Mouse (Mus musculus): ENCODE results near the gene Rtn4rl1. TPM values are rescaled to one million over a fixed set of nuclear protein-coding genes. Genes with fewer than 3 reads are reported as not detected.

The Rtn4rl1 gene
- total and polyA plus RNA-seq, 3 experiments, result 7.5 to 9.4 (median 8.4) TPM

- no peaks in the 10 kb centered on the region for H3K36me3 ChIP-seq (ENCODE audit: control insufficient read depth, insufficient read depth, low read length)
- peak within 1 kb of the TSS; percentile 89 for H3K4me3 ChIP-seq
- peaks cover 1% of the 10 kb centered on the region; the same call in 1 of the 2 replicates for H3K27me3 ChIP-seq (ENCODE audit: control insufficient read depth, insufficient read depth, low read length)
- intact Hi-C loops (cut with DNase I), result loop anchor here (10.0 kb wide), 1 partner anchor 214 kb away; no protein-coding TSS in a partner anchor
- H3K9ac ChIP-seq (ENCODE audit: low read depth, low read length), result peak within 1 kb of the TSS; percentile 77
- peak within 1 kb of the TSS; percentile 31 for H3K27ac ChIP-seq
- peak in 1 of 2 experiments; percentile 20 for DNase-seq
- H3K4me1 ChIP-seq (ENCODE audit: control insufficient read depth, insufficient read depth, low read length), result peaks cover 5% of the 10 kb centered on the region
- 68% methylated on average over 5 of the region's 5 CpGs for WGBS
- H3K79me2 ChIP-seq (replicated peaks; ENCODE audit: control insufficient read depth, insufficient read depth, low read length), result no peaks in the 10 kb centered on the region
- TF ChIP-seq EP300 (IDR thresholded peaks at IDR 0.05; ENCODE audit: insufficient read depth, low read depth, low read length) (no peak), POLR2A (IDR thresholded peaks at IDR 0.05; ENCODE audit: insufficient read depth, low read depth, low read length) (no peak), CTCF (IDR thresholded peaks at IDR 0.05) (no peak)
Observed at GRCm38 (mm10) chr11:75190905-75191441, 2.6 kb upstream of the Rtn4rl1 start, which contains the start of gene Dph1. Gene Dph1 (minus strand): TSS chr11:75191241.

GRCm38 (mm10) chr11:75191841-75192240, 1.7 kb upstream of the Rtn4rl1 start:
- WGBS, result 54% methylated on average over 6 of the region's 6 CpGs
- Histone ChIP-seq H3K4me3 (no peak overlapping the region), H3K9ac (ENCODE audit: low read depth, low read length) (no peak overlapping the region), H3K27me3 (ENCODE audit: control insufficient read depth, insufficient read depth, low read length) (peaks cover 1% of the 10 kb centered on the region; the same call in 1 of the 2 replicates), H3K27ac (no peak overlapping the region), H3K36me3 (ENCODE audit: control insufficient read depth, insufficient read depth, low read length) (no peaks in the 10 kb centered on the region), H3K4me1 (ENCODE audit: control insufficient read depth, insufficient read depth, low read length) (peaks cover 5% of the 10 kb centered on the region), H3K79me2 (replicated peaks; ENCODE audit: control insufficient read depth, insufficient read depth, low read length) (no peaks in the 10 kb centered on the region)
- no peak for TF ChIP-seq EP300 (IDR thresholded peaks at IDR 0.05; ENCODE audit: insufficient read depth, low read depth, low read length)
- TF ChIP-seq CTCF (IDR thresholded peaks at IDR 0.05), result no peak
- TF ChIP-seq POLR2A (IDR thresholded peaks at IDR 0.05; ENCODE audit: insufficient read depth, low read depth, low read length), result no peak
- DNase-seq, result peak in 1 of 2 experiments; percentile 13
- intact Hi-C loops (cut with DNase I), result loop anchor here (1.0 to 10.0 kb wide), 3 partner anchors 39 to 213 kb away; no protein-coding TSS in a partner anchor

- H3K9ac ChIP-seq (ENCODE audit: low read depth, low read length), result no peak overlapping the region
- peak overlapping the region; percentile 78 for H3K27ac ChIP-seq
- DNase-seq, result peak; percentile 84 to 87
- H3K4me1 ChIP-seq (ENCODE audit: control insufficient read depth, insufficient read depth, low read length), result peaks cover 5% of the 10 kb centered on the region
- TF ChIP-seq EP300 (IDR thresholded peaks at IDR 0.05; ENCODE audit: insufficient read depth, low read depth, low read length), result no peak; the same call in 1 of the 2 replicates
- 0 out of 2 replicates have a peak, but pooled peaks have one; percentile 20 for TF ChIP-seq POLR2A (IDR thresholded peaks at IDR 0.05; ENCODE audit: insufficient read depth, low read depth, low read length)
- TF ChIP-seq CTCF (IDR thresholded peaks at IDR 0.05), result peak; percentile 91
- no peaks in the 10 kb centered on the region for H3K36me3 ChIP-seq (ENCODE audit: control insufficient read depth, insufficient read depth, low read length)
- peaks cover 1% of the 10 kb centered on the region; the same call in 1 of the 2 replicates for H3K27me3 ChIP-seq (ENCODE audit: control insufficient read depth, insufficient read depth, low read length)
- intact Hi-C loops (cut with DNase I), result loop anchor here (1.0 to 10.0 kb wide), 3 partner anchors 38 to 212 kb away; no protein-coding TSS in a partner anchor
- H3K79me2 ChIP-seq (replicated peaks; ENCODE audit: control insufficient read depth, insufficient read depth, low read length), result no peaks in the 10 kb centered on the region
- peak overlapping the region; percentile 64 for H3K4me3 ChIP-seq
- 24% methylated on average over 13 of the region's 13 CpGs for WGBS
Observed at GRCm38 (mm10) chr11:75192336-75193214, 1.0 kb upstream of the Rtn4rl1 start.

GRCm38 (mm10) chr11:75194121-75194849, 702 bp downstream of the Rtn4rl1 start:
- intact Hi-C loops (cut with DNase I), result loop anchor here (2.0 to 10.0 kb wide), 2 partner anchors 15 to 211 kb away; no protein-coding TSS in a partner anchor
- Histone ChIP-seq H3K36me3 (ENCODE audit: control insufficient read depth, insufficient read depth, low read length) (no peaks in the 10 kb centered on the region), H3K4me1 (ENCODE audit: control insufficient read depth, insufficient read depth, low read length) (peaks cover 5% of the 10 kb centered on the region), H3K27me3 (ENCODE audit: control insufficient read depth, insufficient read depth, low read length) (peaks cover 1% of the 10 kb centered on the region; the same call in 1 of the 2 replicates), H3K4me3 (peak overlapping the region; percentile 64), H3K79me2 (replicated peaks; ENCODE audit: control insufficient read depth, insufficient read depth, low read length) (no peaks in the 10 kb centered on the region), H3K9ac (ENCODE audit: low read depth, low read length) (peak overlapping the region; percentile 81), H3K27ac (peak overlapping the region; percentile 78)
- under 1% methylated on average over 52 of the region's 52 CpGs for WGBS
- DNase-seq, result peak; percentile 48 to 60
- TF ChIP-seq EP300 (IDR thresholded peaks at IDR 0.05; ENCODE audit: insufficient read depth, low read depth, low read length), result no peak
- no peak for TF ChIP-seq CTCF (IDR thresholded peaks at IDR 0.05)
- no peak for TF ChIP-seq POLR2A (IDR thresholded peaks at IDR 0.05; ENCODE audit: insufficient read depth, low read depth, low read length)

GRCm38 (mm10) chr11:75194850-75195461, 1.4 kb downstream of the Rtn4rl1 start:
- H3K4me3 ChIP-seq, result peak overlapping the region; percentile 64
- H3K27ac ChIP-seq, result no peak overlapping the region; the same call in 1 of the 2 replicates
- DNase-seq, result peak; percentile 67 to 69
- peak overlapping the region; percentile 81 for H3K9ac ChIP-seq (ENCODE audit: low read depth, low read length)
- peaks cover 2% of the 10 kb centered on the region; the same call in 1 of the 2 replicates for H3K4me1 ChIP-seq (ENCODE audit: control insufficient read depth, insufficient read depth, low read length)
- H3K79me2 ChIP-seq (replicated peaks; ENCODE audit: control insufficient read depth, insufficient read depth, low read length), result no peaks in the 10 kb centered on the region
- H3K27me3 ChIP-seq (ENCODE audit: control insufficient read depth, insufficient read depth, low read length), result peaks cover 1% of the 10 kb centered on the region; the same call in 1 of the 2 replicates
- TF ChIP-seq CTCF (IDR thresholded peaks at IDR 0.05) (peak; percentile 47), EP300 (IDR thresholded peaks at IDR 0.05; ENCODE audit: insufficient read depth, low read depth, low read length) (no peak)
- 3% methylated on average over 39 of the region's 39 CpGs for WGBS
- no peaks in the 10 kb centered on the region for H3K36me3 ChIP-seq (ENCODE audit: control insufficient read depth, insufficient read depth, low read length)
- intact Hi-C loops (cut with DNase I), result loop anchor here (2.0 to 10.0 kb wide), 2 partner anchors 14 to 210 kb away; no protein-coding TSS in a partner anchor

Data from heart, adult 2 months (tissue).